ENCODE assay signal across 13 mouse cellular contexts in genomic region chr12:111455311-111455846, GRCm38 (mm10). TPM values are rescaled to one million over a fixed set of nuclear protein-coding genes. Genes with fewer than 3 reads are reported as not detected.
DNase-seq lines count a peak whose midpoint lies in the region.
"Had no signal": no experiment of that assay in that cellular context is flagged by ENCODE, and none has a peak within 500 bp of the region (broad histone marks: within the 10 kb centered on the region; RNA-seq: fewer than 3 reads in every experiment).

No protein-coding gene starts in this region.

- DNase-seq in gastrocnemius, postnatal 25 days, result peak; percentile 55
- DNase-seq in gastrocnemius, postnatal 4 days (ENCODE audit: low spot score in 2 of 2), result no peak
- DNase-seq in urinary bladder, postnatal 25 days (ENCODE audit: low spot score), result peak; percentile 31
- DNase-seq in urinary bladder, adult 18-20 months (ENCODE audit: low spot score in 2 of 2), result no peak
- DNase-seq in kidney, postnatal 36 days, result peak; percentile 44 to 66
- DNase-seq in thymus, postnatal 25 days, result no peak
- DNase-seq in lung, postnatal 10 days, result no peak
- no peak for DNase-seq in spleen, postnatal 14 days (ENCODE audit: low spot score in 2 of 2)
- DNase-seq: adrenal gland, postnatal 25 days; cerebellum, adult 11-12 months; right cerebral cortex, postnatal 14 days had no signal

RNA-seq across cellular contexts. Expression of gene Tnfaip2, which starts 13.1 kb away (rescaled TPM):
- total RNA-seq in gastrocnemius, postnatal 25 days (2021), result 10 to 100 TPM; 34.8 to 40.4 TPM
- total RNA-seq in gastrocnemius, postnatal 4 days (2021), result 10 to 100 TPM in 1 of 2 experiments, 1 to 10 TPM in 1; 7.0 to 10.2 TPM

RNA-seq across cellular contexts. Expression of gene Gm266, which starts 30.2 kb away (rescaled TPM):
- total RNA-seq in gastrocnemius, postnatal 25 days (2021), result under 1 TPM; 0.38 to 0.72 TPM
- total RNA-seq in gastrocnemius, postnatal 4 days (2021), result 1 to 10 TPM; 6.9 to 7.5 TPM
- total RNA-seq: adrenal gland, postnatal 25 days; monocyte, adult 5-6 weeks had no signal

RNA-seq across cellular contexts. Expression of gene Exoc3l4, which starts 38.6 kb away (rescaled TPM):
- total RNA-seq in gastrocnemius, postnatal 25 days (2021), result 1 to 10 TPM; 3.0 to 4.2 TPM
- total RNA-seq in gastrocnemius, postnatal 4 days (2021), result 1 to 10 TPM; 5.0 to 6.1 TPM
- total RNA-seq: monocyte, adult 5-6 weeks had no signal

RNA-seq across cellular contexts. Expression of gene Lbhd2, which starts 48.8 kb away (rescaled TPM):
- total RNA-seq in gastrocnemius, postnatal 25 days (2021), result not detected
- total RNA-seq in gastrocnemius, postnatal 4 days (2021), result under 1 TPM in 1 of 2 experiments, not detected in 1; 0.59 TPM
- total RNA-seq: heart, postnatal 36 days; monocyte, adult 5-6 weeks had no signal

Comparison
In these comparisons a context has a peak if more than half of its experiments do, and no peak if none do; other contexts are left out.
1. DNase-seq: peak in gastrocnemius, postnatal 25 days (single experiment), urinary bladder, postnatal 25 days (single experiment) and kidney, postnatal 36 days (2 of 2); none in gastrocnemius, postnatal 4 days (0 of 2), urinary bladder, adult 18-20 months (0 of 2), thymus, postnatal 25 days (single experiment), lung, postnatal 10 days (single experiment) and spleen, postnatal 14 days (0 of 2).
2. RNA of gene Gm266, which starts 30.2 kb away (total RNA-seq): 6.9 to 7.5 TPM in gastrocnemius, postnatal 4 days; 0.38 to 0.72 TPM in gastrocnemius, postnatal 25 days; every median in the first group is over 4 times any median in the second.